Mouse (Mus musculus) midbrain, embryonic 16.5 days (tissue): ENCODE results near the gene Olfr612. TPM values are rescaled to one million over a fixed set of nuclear protein-coding genes. Genes with fewer than 3 reads are reported as not detected.

Experiments used
- microRNA-seq: library from miRNA; unstranded; fragments of <30 nt; microRNA quantifications from one replicate; pipeline ENCODE4, GENCODE M21; 2017
- polyA plus RNA-seq: library from polyadenylated mRNA; unstranded; fragments of >200 nt; fragmentation: Nextera tagmentation; extraction: Ambion mirVana; gene quantifications from 2 replicates; pipeline ENCODE4 v1.2.1, GENCODE M21; 2015

Gene Olfr612
- polyA plus RNA-seq, 1 experiment from 2014 or later, result not detected

Small RNAs within 50 kb of the gene (microRNA-seq; reads per million reads assigned to microRNA genes)
- gene Gm26506, result not detected

Other genes with a start within 250 kb of the Olfr612 start
- gene Olfr596, start 237.1 kb downstream of the Olfr612 start, polyA plus RNA-seq, result 0.06 TPM in 1 of 2 replicates, not detected in the other
- gene Olfr597, start 226.4 kb downstream of the Olfr612 start, polyA plus RNA-seq, result not detected in 2 replicates
- not detected in 2 replicates for gene Olfr598, start 219.1 kb downstream of the Olfr612 start, polyA plus RNA-seq
- not detected in 2 replicates for gene Olfr599, start 206.8 kb downstream of the Olfr612 start, polyA plus RNA-seq
- not detected in 2 replicates for gene Olfr600, start 193.0 kb downstream of the Olfr612 start, polyA plus RNA-seq
- gene Olfr601, start 180.1 kb downstream of the Olfr612 start, polyA plus RNA-seq, result not detected in 2 replicates
- not detected in 2 replicates for gene Olfr603, start 156.5 kb downstream of the Olfr612 start, polyA plus RNA-seq
- not detected in 2 replicates for gene Usp17lc, start 127.6 kb downstream of the Olfr612 start, polyA plus RNA-seq
- not detected in 2 replicates for gene Olfr605, start 97.3 kb downstream of the Olfr612 start, polyA plus RNA-seq
- gene Olfr606, start 93.7 kb downstream of the Olfr612 start, polyA plus RNA-seq, result not detected in 2 replicates
- gene Olfr607, start 78.6 kb downstream of the Olfr612 start, polyA plus RNA-seq, result not detected in 2 replicates
- not detected in 2 replicates for gene Olfr608, start 72.8 kb downstream of the Olfr612 start, polyA plus RNA-seq
- gene Olfr609, start 44.7 kb downstream of the Olfr612 start, polyA plus RNA-seq, result not detected in 2 replicates
- not detected in 2 replicates for gene Olfr610, start 30.6 kb downstream of the Olfr612 start, polyA plus RNA-seq
- gene Olfr611, start 21.9 kb downstream of the Olfr612 start, polyA plus RNA-seq, result not detected in 2 replicates
- gene Olfr613, start 5.4 kb upstream of the Olfr612 start, polyA plus RNA-seq, result not detected in 2 replicates
- gene Olfr615, start 13.4 kb upstream of the Olfr612 start, polyA plus RNA-seq, result not detected in 2 replicates
- gene Olfr616, start 26.4 kb upstream of the Olfr612 start, polyA plus RNA-seq, result not detected in 2 replicates
- gene Olfr617, start 30.3 kb upstream of the Olfr612 start, polyA plus RNA-seq, result not detected in 2 replicates
- gene Olfr618, start 47.4 kb upstream of the Olfr612 start, polyA plus RNA-seq, result 0.15 TPM in 1 of 2 replicates, not detected in the other
- not detected in 2 replicates for gene Olfr619, start 57.9 kb upstream of the Olfr612 start, polyA plus RNA-seq
- gene Olfr620, start 69.8 kb upstream of the Olfr612 start, polyA plus RNA-seq, result not detected in 2 replicates
- gene Olfr622, start 100.0 kb upstream of the Olfr612 start, polyA plus RNA-seq, result not detected in 2 replicates
- gene Olfr623, start 121.0 kb upstream of the Olfr612 start, polyA plus RNA-seq, result not detected in 2 replicates
- not detected in 2 replicates for gene Olfr624, start 128.5 kb upstream of the Olfr612 start, polyA plus RNA-seq
- not detected in 2 replicates for gene Olfr625-ps1, start 140.0 kb upstream of the Olfr612 start, polyA plus RNA-seq
- not detected in 2 replicates for gene Olfr243, start 172.0 kb upstream of the Olfr612 start, polyA plus RNA-seq
- gene Olfr628, start 187.7 kb upstream of the Olfr612 start, polyA plus RNA-seq, result not detected in 2 replicates
- not detected in 2 replicates for gene Olfr629, start 202.2 kb upstream of the Olfr612 start, polyA plus RNA-seq
- not detected in 2 replicates for gene Olfr630, start 214.6 kb upstream of the Olfr612 start, polyA plus RNA-seq
- gene Olfr69, start 228.9 kb upstream of the Olfr612 start, polyA plus RNA-seq, result not detected in 2 replicates
- gene Olfr68, start 237.0 kb upstream of the Olfr612 start, polyA plus RNA-seq, result not detected in 2 replicates
- not detected in 2 replicates for gene Olfr67, start 249.1 kb upstream of the Olfr612 start, polyA plus RNA-seq